Mouse (Mus musculus) testis, adult 2 months (tissue): ENCODE measurements at regions not wholly inside any gene's neighbourhood (a gene's known extent, or its start where the extent isn't known, plus 50 kb on each side); places are given as distances from the start of the nearest gene placed in this dataset.

Experiments
- CTCF ChIP-seq: fragments of 200-500 bp; IDR thresholded peaks from 2 replicates; pipeline ENCODE4 v1.5.1; 2012; ENCODE audit warnings: low read depth, mild to moderate bottlenecking, inconsistent platforms, low read length, moderate library complexity; ENCODE audit not compliant: control insufficient read depth, insufficient read depth, insufficient replicate concordance
- POLR2A ChIP-seq: fragments of 200-500 bp; IDR thresholded peaks from 2 replicates; pipeline ENCODE4 v1.6.1; 2012; ENCODE audit warnings: low read depth, mild to moderate bottlenecking, inconsistent platforms, low read length, moderate library complexity; ENCODE audit not compliant: control insufficient read depth

- TF ChIP-seq POLR2A (no peak), CTCF (no peak)
These were observed 75.9 kb upstream of the Med14 start for GRCm38 (mm10) chrX:12837821-12838220.
